Mouse (Mus musculus) spleen, adult 12 weeks (tissue): Measurements from ENCODE around the gene Cend1.
"Not testable (repeated sequence)": the region's sequence is repeated elsewhere in the genome, so short reads cannot be mapped to it uniquely, and the experiment has no call there.

Experiments
- DNase-seq: peaks from one replicate; pipeline ENCODE4 v3.0.0; 2022; ENCODE audit warnings: low spot score

The Cend1 gene

DNA sequence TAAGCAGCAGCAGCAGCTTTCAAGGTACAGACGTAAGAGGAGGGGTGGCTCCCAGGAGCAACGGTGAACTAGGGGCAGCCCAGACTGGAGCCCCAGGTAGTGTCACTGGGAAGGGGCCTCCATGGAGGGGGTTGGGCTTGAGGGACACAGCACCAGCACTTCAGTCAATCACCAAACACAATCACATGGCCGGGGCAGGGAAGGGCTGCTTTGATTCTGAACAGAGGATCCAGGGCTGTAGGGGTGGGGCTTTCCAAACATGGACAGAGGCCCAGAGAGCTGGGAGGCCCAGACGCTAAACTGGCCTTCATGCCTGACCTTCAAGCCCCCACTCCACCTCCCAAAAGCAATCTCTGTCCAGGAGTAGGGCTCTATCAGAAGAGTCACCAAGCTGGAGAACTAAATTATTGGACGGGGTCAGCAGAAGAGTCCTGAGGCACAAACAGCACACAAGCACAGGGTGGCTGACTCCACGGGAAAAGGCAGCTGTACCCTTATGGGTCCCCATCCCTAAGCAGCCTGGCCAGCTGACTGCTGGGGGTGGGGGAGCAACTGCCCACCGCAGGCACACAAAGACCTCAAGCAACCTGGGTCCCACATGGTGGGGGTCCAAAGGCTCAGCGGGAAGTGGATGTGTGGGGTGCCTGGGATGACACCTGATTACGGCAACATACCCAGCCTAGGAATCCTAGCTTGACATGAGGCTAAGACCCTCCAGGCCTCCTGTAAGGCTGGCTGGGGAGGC lies 721 bp upstream of the Cend1 start:
- DNase-seq: no peak

DNA sequence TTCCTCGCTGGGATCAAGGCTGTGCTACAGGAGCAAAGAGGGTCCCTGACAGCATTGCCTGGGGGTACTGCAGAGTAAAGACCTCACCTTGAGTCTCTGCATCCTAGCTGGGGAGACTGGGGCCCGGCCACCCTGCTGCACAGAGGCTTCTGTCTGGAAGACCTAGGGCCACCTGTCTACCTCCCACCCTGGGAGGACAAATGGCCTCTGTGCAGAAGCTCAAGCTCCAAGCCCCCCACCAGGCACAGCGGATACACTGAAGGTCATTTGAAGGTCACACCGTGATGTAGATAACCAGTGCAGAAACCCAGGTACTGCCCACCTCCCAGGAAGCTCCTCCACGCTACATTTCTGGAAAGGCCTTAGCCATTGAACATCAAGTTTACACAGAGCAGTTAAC lies 590 bp downstream of the Cend1 start:
- no peak for DNase-seq

- no peak for DNase-seq
Measured at GRCm38 (mm10) chr7:141426948-141427730, 2.2 kb downstream of the Cend1 start.

DNA sequence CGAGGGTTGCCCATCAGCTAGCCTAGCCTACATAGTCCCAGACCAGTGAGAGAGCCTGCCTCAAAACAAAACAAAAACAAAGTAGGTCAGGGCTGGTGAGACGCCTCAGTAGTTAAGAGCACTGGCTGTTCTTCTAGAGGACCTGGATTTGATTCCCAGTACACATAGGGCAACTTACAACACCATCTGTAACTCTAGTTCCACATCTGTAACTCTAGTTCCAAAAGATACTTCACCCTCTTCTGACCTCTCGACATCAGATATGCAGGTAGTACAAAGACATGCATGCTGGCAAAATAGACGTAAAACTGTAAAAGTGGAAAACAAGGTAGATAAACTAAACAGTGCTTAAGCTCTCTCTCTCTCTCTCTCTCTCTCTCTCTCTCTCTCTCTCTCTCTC lies 5.5 kb downstream of the Cend1 start:
- no peak for DNase-seq

GRCm38 (mm10) chr7:141420030-141420702 lies 9.1 kb downstream of the Cend1 start:
- DNase-seq: no peak

DNA sequence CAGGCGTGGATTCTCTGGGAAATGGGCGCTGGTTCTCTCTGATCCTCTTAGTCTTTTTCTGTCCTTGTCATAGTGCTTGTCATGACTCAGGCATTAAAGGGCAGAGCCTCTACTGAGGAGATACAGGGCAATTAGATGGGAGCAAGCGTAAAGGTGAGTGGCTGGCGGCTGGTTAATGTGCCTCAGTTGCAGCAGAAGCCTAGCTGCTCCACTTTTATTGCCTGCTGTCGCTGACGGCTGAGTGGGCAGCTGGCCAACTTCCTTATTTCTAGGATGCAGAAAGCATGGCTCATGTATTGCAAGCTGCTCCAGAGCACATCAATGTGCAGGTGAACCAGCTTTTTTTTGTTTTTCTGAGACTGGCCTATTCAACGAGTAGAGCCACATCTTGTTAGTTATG lies 10.3 kb downstream of the Cend1 start:
- no peak for DNase-seq

- DNase-seq: no peak
Measured at GRCm38 (mm10) chr7:141417731-141418681, 11.3 kb downstream of the Cend1 start.

DNA sequence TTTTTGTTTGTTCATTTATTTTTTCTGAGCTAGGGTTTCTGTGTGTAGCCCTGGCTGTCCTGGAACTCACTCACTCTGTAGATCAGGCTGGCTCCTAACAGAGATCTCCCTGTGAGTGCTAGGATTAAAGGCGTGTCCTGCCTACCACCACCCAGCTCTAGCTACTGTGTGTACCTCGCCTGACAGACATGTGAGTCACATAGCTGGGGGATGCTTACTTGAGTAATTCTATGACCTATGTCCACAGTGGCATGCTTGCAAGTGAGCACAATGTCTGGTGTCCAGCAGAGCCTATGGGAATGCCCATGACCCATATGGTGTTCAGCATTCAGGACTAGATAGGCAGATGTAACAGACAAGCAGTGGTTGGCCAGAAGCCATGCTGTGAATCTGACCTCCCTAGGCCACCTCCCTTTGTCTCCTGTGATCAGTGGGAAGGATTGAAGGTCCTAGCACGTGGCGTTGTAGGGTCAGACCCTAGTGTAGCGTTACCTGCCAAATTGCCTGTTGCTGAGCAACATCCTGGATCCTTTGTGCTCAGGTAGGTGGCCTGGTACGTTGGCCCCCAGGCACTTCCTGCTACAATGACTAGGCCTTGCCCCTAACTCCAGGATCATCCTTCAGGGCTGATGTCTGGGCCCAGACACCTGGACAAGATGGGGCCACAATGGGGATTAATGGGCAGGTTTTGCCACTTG lies 13.0 kb downstream of the Cend1 start:
- no peak for DNase-seq

GRCm38 (mm10) chr7:141413809-141414584 lies 15.3 kb downstream of the Cend1 start, which contains the start of gene Gatd1:
Gene Gatd1, minus strand, starts transcription at chr7:141414136.
- DNase-seq: peak; percentile 99

- no peak for DNase-seq
Measured at GRCm38 (mm10) chr7:141413331-141413730, 16.0 kb downstream of the Cend1 start.

GRCm38 (mm10) chr7:141411667-141412066 lies 17.6 kb downstream of the Cend1 start:
- DNase-seq: no peak

DNA sequence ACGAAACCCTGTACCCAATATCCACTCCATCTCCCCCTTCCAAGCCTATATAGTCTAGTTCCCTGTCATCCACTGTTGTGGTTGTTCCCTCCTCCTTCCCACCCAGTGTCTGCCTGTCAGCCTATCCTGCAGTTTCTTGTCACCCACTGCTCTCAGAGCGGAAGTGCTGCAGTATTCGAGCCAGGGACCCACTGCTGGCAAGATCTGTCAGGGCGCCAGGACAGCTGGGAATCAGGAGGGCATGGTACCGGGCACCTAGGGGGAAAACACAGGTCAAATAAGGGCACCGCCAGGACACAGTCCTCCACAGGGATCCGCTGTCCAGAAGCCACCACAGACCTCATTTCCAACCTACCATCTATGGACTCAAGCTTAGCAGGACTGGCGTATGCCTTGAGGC lies 18.7 kb downstream of the Cend1 start:
- no peak for DNase-seq

- peak; percentile 73 for DNase-seq
Measured at GRCm38 (mm10) chr7:141408833-141409232, 20.5 kb downstream of the Cend1 start.

DNA sequence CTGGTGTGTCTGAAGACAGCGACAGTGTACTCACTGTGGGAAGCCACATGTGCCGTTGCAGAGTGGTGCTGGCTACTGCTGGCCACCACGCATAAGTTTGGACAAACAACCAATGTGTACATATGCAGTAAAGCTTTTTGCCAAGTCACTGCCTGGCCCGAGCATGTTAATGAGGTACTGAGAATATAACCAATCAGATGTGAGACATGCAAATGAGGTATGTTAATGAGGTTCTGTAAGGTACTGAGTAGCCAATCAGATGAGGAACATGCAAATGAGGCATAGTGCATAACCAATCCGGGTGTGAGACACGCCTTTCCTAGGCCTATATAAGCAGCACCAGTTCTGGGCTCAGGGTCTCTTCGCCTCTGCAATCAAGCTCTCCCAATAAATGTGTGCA lies 21.6 kb downstream of the Cend1 start:
- not testable (repeated sequence) for DNase-seq

GRCm38 (mm10) chr7:141405466-141405865 lies 23.8 kb downstream of the Cend1 start:
- no peak for DNase-seq

DNA sequence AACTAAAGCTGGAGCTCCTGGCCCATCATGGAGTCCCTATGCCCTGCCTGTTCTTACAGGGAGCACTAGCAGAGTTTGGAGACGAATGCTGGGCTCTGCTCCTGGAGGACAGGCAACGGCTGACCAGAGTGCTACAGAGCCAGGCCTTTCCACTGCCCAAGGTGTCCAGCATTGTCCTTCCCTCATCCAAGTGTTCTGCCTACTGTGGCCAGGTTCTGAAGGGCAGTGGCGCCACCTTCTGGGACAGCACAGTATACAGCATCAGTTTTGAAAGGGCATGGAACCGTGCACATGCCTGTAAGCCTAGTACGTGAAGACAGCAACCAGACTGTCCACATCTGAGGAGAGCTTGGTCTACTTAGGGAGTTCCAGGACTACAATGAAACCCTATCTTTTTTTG lies 26.0 kb downstream of the Cend1 start:
- peak; percentile 61 for DNase-seq

DNA sequence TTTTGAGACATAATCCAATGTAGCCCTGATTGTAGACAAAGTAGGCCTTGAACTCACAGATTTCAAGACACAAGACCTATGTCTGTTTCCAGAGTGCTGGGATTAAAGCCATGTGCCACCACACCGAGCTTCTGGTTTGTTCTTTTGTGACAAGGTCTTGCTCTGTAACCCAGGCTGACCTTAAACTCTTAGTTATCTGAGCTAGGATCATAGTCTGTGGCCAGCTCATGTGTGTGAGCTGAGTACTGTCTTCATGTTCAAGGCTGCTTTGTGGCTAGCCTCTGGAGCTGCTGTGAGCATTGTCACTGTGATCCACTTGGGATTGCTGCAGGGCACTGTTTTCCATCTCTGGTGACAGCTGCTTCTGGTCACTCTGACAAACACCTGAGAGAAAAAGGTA lies 33.9 kb downstream of the Cend1 start:
- no peak for DNase-seq

GRCm38 (mm10) chr7:141394771-141395170 lies 34.5 kb downstream of the Cend1 start:
- peak; percentile 78 for DNase-seq

- peak; percentile 41 for DNase-seq
Measured at GRCm38 (mm10) chr7:141394158-141394557, 35.1 kb downstream of the Cend1 start.

DNA sequence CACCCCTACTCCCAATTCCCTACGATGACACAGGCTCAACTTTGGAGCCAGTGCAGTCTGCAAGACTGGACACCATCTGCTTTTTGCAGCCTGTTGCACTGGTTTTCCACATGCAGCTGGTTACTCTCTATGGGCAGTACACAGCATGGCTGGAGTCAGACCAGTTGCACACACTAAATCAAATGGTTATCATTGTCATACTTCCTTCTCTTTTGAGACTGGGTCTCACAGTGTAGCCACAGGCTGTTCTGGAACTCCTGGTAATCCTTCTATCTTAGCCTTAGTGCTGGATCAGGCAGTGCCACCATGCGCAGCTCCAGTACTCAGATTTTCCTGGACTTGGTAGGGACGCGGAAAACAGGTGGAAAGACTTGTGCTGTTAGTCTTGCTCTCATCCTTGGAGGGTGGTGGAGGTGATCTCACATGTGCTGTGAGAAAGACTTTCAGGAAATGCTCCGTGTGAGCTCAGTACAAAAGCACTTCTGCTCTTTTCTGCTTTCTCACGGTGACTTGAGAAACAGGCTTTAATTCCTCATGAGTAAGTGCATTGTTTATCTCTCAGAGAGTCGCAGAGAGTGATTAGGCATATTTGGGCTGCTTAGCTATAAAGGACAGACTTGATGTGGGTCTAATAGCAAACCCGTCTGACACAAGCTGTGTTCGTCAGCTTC lies 36.6 kb downstream of the Cend1 start:
- peak; percentile 42 for DNase-seq
